Mouse (Mus musculus): ENCODE data around the gene Fhad1. TPM values are rescaled to one million over a fixed set of nuclear protein-coding genes. Genes with fewer than 3 reads are reported as not detected.
A peak's percentile ranks its signal among the peaks of the same experiment; 100 is the strongest.

The Fhad1 gene
- polyA plus RNA-seq, 1 experiment from 2014 or later, result 0.50 TPM

GRCm38 (mm10) chr4:141870666-141871332 lies 144.1 kb downstream of the Fhad1 start:
- 79% methylated on average over 11 of the region's 11 CpGs for WGBS
- H3K4me1 ChIP-seq, result peaks cover 58% of the 10 kb centered on the region

GRCm38 (mm10) chr4:141869436-141870215 lies 145.3 kb downstream of the Fhad1 start:
- DNase-seq (ENCODE audit: extremely low spot score, low spot score), result no peak
- H3K4me1 ChIP-seq, result peaks cover 46% of the 10 kb centered on the region
- no peak overlapping the region for H3K27ac ChIP-seq
- H3K9me3 ChIP-seq, result no peaks in the 10 kb centered on the region
- peaks cover 24% of the 10 kb centered on the region for H3K27me3 ChIP-seq (ENCODE audit: poor library complexity, severe bottlenecking)
- 79% methylated on average over 5 of the region's 5 CpGs for WGBS
- H3K4me3 ChIP-seq, result no peak overlapping the region
- peaks cover 7% of the 10 kb centered on the region; the same call in 1 of the 2 replicates for H3K36me3 ChIP-seq (replicated peaks)

More at GRCm38 (mm10) chr4:141870666-141871332, 144.1 kb downstream of the Fhad1 start:
- Histone ChIP-seq H3K36me3 (replicated peaks) (no peaks in the 10 kb centered on the region; the same call in 1 of the 2 replicates), H3K27me3 (ENCODE audit: poor library complexity, severe bottlenecking) (peaks cover 31% of the 10 kb centered on the region), H3K9me3 (no peaks in the 10 kb centered on the region), H3K27ac (no peak overlapping the region), H3K4me3 (no peak overlapping the region)
- DNase-seq (ENCODE audit: extremely low spot score, low spot score), result no peak

- H3K27me3 ChIP-seq (ENCODE audit: poor library complexity, severe bottlenecking), result peaks cover 12% of the 10 kb centered on the region
- DNase-seq (ENCODE audit: extremely low spot score, low spot score), result no peak
- H3K27ac ChIP-seq, result no peak overlapping the region
- peaks cover 7% of the 10 kb centered on the region; the same call in 1 of the 2 replicates for H3K36me3 ChIP-seq (replicated peaks)
- 84% methylated on average over 10 of the region's 10 CpGs for WGBS
- H3K4me1 ChIP-seq, result peaks cover 30% of the 10 kb centered on the region
- H3K9me3 ChIP-seq, result no peaks in the 10 kb centered on the region
- no peak overlapping the region for H3K4me3 ChIP-seq
Observed at GRCm38 (mm10) chr4:141868051-141868450, 146.8 kb downstream of the Fhad1 start.

GRCm38 (mm10) chr4:141867498-141867897 lies 147.4 kb downstream of the Fhad1 start:
- Histone ChIP-seq H3K27ac (peak overlapping the region; percentile 48; the same call in 1 of the 2 replicates), H3K4me3 (no peak overlapping the region), H3K4me1 (peaks cover 27% of the 10 kb centered on the region), H3K27me3 (ENCODE audit: poor library complexity, severe bottlenecking) (peaks cover 6% of the 10 kb centered on the region), H3K9me3 (no peaks in the 10 kb centered on the region), H3K36me3 (replicated peaks) (peaks cover 7% of the 10 kb centered on the region; the same call in 1 of the 2 replicates)
- 54% methylated on average over 4 of the region's 4 CpGs for WGBS
- DNase-seq (ENCODE audit: extremely low spot score, low spot score), result no peak

GRCm38 (mm10) chr4:141866933-141867490 lies 147.9 kb downstream of the Fhad1 start:
- no peak for DNase-seq (ENCODE audit: extremely low spot score, low spot score)
- H3K27ac ChIP-seq, result peak overlapping the region; percentile 48; the same call in 1 of the 2 replicates
- WGBS, result 37% methylated on average over 10 of the region's 10 CpGs

GRCm38 (mm10) chr4:141865600-141865999 lies 149.3 kb downstream of the Fhad1 start:
- Histone ChIP-seq H3K4me1 (peaks cover 17% of the 10 kb centered on the region), H3K9me3 (no peaks in the 10 kb centered on the region), H3K27ac (no peak overlapping the region), H3K27me3 (ENCODE audit: poor library complexity, severe bottlenecking) (no peaks in the 10 kb centered on the region), H3K36me3 (replicated peaks) (peaks cover 18% of the 10 kb centered on the region), H3K4me3 (no peak overlapping the region)
- no peak for DNase-seq (ENCODE audit: extremely low spot score, low spot score)
- 91% methylated on average over 5 of the region's 5 CpGs for WGBS

More at GRCm38 (mm10) chr4:141866933-141867490, 147.9 kb downstream of the Fhad1 start:
- Histone ChIP-seq H3K36me3 (replicated peaks) (peaks cover 8% of the 10 kb centered on the region; the same call in 1 of the 2 replicates), H3K9me3 (no peaks in the 10 kb centered on the region), H3K4me1 (peaks cover 22% of the 10 kb centered on the region), H3K4me3 (no peak overlapping the region), H3K27me3 (ENCODE audit: poor library complexity, severe bottlenecking) (peaks cover 4% of the 10 kb centered on the region; the same call in 1 of the 2 replicates)

GRCm38 (mm10) chr4:141865006-141865405 lies 149.9 kb downstream of the Fhad1 start:
- WGBS, result 92% methylated on average over 5 of the region's 5 CpGs
- no peaks in the 10 kb centered on the region for H3K27me3 ChIP-seq (ENCODE audit: poor library complexity, severe bottlenecking)
- no peak for DNase-seq (ENCODE audit: extremely low spot score, low spot score)
- peaks cover 23% of the 10 kb centered on the region for H3K36me3 ChIP-seq (replicated peaks)
- H3K27ac ChIP-seq, result no peak overlapping the region
- peaks cover 16% of the 10 kb centered on the region for H3K4me1 ChIP-seq
- no peaks in the 10 kb centered on the region for H3K9me3 ChIP-seq
- H3K4me3 ChIP-seq, result no peak overlapping the region

GRCm38 (mm10) chr4:141864506-141864905 lies 150.4 kb downstream of the Fhad1 start:
- DNase-seq (ENCODE audit: extremely low spot score, low spot score), result no peak
- WGBS, result 95% methylated on average over 8 of the region's 8 CpGs
- H3K36me3 ChIP-seq (replicated peaks), result peaks cover 28% of the 10 kb centered on the region
- no peak overlapping the region for H3K27ac ChIP-seq
- H3K9me3 ChIP-seq, result no peaks in the 10 kb centered on the region
- H3K4me3 ChIP-seq, result no peak overlapping the region
- H3K4me1 ChIP-seq, result peaks cover 16% of the 10 kb centered on the region
- H3K27me3 ChIP-seq (ENCODE audit: poor library complexity, severe bottlenecking), result no peaks in the 10 kb centered on the region

- DNase-seq (ENCODE audit: extremely low spot score, low spot score), result no peak
- peaks cover 16% of the 10 kb centered on the region for H3K4me1 ChIP-seq
- H3K36me3 ChIP-seq (replicated peaks), result peaks cover 35% of the 10 kb centered on the region
- H3K4me3 ChIP-seq, result no peak overlapping the region
- H3K27me3 ChIP-seq (ENCODE audit: poor library complexity, severe bottlenecking), result no peaks in the 10 kb centered on the region
- H3K27ac ChIP-seq, result no peak overlapping the region
- H3K9me3 ChIP-seq, result no peaks in the 10 kb centered on the region
- 89% methylated on average over 7 of the region's 7 CpGs for WGBS
Observed at GRCm38 (mm10) chr4:141863726-141864280, 151.1 kb downstream of the Fhad1 start.

GRCm38 (mm10) chr4:141862867-141863266 lies 152.0 kb downstream of the Fhad1 start:
- peaks cover 13% of the 10 kb centered on the region for H3K4me1 ChIP-seq
- H3K27ac ChIP-seq, result no peak overlapping the region
- no peaks in the 10 kb centered on the region for H3K27me3 ChIP-seq (ENCODE audit: poor library complexity, severe bottlenecking)
- H3K9me3 ChIP-seq, result no peaks in the 10 kb centered on the region
- WGBS, result 81% methylated on average over 5 of the region's 5 CpGs
- no peak overlapping the region for H3K4me3 ChIP-seq
- no peak for DNase-seq (ENCODE audit: extremely low spot score, low spot score)
- H3K36me3 ChIP-seq (replicated peaks), result peaks cover 37% of the 10 kb centered on the region

GRCm38 (mm10) chr4:141861591-141862295 lies 153.1 kb downstream of the Fhad1 start:
- peaks cover 6% of the 10 kb centered on the region for H3K4me1 ChIP-seq
- no peaks in the 10 kb centered on the region for H3K9me3 ChIP-seq
- H3K36me3 ChIP-seq (replicated peaks), result peaks cover 37% of the 10 kb centered on the region
- 94% methylated on average over 17 of the region's 17 CpGs for WGBS
- H3K27ac ChIP-seq, result peak overlapping the region; percentile 25; the same call in 1 of the 2 replicates
- no peak overlapping the region for H3K4me3 ChIP-seq
- no peak for DNase-seq (ENCODE audit: extremely low spot score, low spot score)
- H3K27me3 ChIP-seq (ENCODE audit: poor library complexity, severe bottlenecking), result no peaks in the 10 kb centered on the region

Measured in forebrain, embryonic 10.5 days (tissue).